Mouse (Mus musculus) heart, postnatal 10 days (tissue): ENCODE data around the gene Atxn1. TPM values are rescaled to one million over a fixed set of nuclear protein-coding genes. Genes with fewer than 3 reads are reported as not detected.

Experiments used
- DNase-seq, 2 experiments: peaks; one replicate each; pipeline ENCODE4 v3.0.0; 2021
- intact Hi-C: fragments of 180-260 bp; cut with DNase I; formaldehyde crosslinking; loops from one replicate; pipeline ENCODE4 v1.15.1; 2025
- total RNA-seq, 2 experiments: library from RNA; stranded (reverse); gene quantifications; 2 replicates each; pipeline ENCODE4 v1.2.3; 2021

Gene Atxn1
- total RNA-seq, 2 experiments from 2014 or later, result 40.6 to 49.1 TPM

DNA sequence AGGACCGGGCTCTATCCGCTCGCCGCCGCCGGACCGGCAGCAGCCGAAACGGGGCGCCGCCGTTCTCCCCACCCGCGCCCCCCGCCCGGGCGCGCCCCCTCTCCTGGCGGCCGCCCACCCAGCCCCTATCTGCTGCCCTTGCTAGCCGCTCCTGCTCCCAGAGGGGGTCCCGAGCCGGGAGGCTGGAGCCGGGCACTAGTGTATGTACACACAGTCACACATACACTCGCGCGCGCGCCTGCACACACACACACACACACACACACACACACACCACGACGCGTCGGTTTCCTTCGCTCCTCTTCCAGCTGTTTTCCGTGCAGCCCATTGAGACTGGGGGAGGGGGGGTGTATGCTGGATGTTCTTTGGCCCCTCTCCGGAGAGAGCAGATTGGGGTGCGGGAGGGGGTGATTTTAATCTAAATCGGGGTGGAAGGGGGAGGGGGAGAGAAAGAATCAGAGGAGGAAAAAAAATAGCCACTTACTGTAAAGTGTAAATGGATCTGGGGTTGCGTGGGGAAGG lies 416 bp downstream of the Atxn1 start:
- peak; percentile 68 to 78 for DNase-seq
- intact Hi-C loops, result loop anchor here (5.0 kb wide), 2 partner anchors 137 to 152 kb away; no protein-coding TSS in a partner anchor

GRCm38 (mm10) chr13:45963497-45964330 lies 1.1 kb downstream of the Atxn1 start:
- DNase-seq, result peak; percentile 85 to 89
- intact Hi-C loops, result loop anchor here (5.0 kb wide), 2 partner anchors 136 to 151 kb away; no protein-coding TSS in a partner anchor

DNA sequence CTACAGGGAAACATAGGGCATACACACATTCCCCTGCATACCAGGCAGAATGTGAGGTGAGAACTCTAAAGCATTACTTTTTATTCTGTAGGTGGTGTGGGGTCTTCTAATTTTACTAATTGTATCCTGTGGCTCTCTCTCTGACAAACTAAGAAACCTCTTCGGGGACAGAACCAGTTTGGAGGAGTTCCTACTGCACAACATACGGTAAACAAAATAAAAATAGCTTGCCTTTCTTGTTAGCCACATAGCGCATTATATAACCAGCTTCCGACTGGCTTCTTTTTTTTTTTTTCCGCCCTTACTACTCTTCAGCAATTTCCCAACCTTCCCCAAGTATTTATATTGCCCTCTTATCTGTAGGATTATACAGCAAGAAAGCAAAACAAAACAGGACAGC lies 2.0 kb downstream of the Atxn1 start:
- intact Hi-C loops, result loop anchor here (5.0 kb wide), 2 partner anchors 135 to 150 kb away; no protein-coding TSS in a partner anchor
- DNase-seq, result peak in 1 of 2 experiments; percentile 18

- DNase-seq, result peak; percentile 22 to 26
- intact Hi-C loops, result loop anchor here (5.0 kb wide), 2 partner anchors 135 to 150 kb away; no protein-coding TSS in a partner anchor
These were observed 2.8 kb downstream of the Atxn1 start for GRCm38 (mm10) chr13:45961871-45962630.

DNA sequence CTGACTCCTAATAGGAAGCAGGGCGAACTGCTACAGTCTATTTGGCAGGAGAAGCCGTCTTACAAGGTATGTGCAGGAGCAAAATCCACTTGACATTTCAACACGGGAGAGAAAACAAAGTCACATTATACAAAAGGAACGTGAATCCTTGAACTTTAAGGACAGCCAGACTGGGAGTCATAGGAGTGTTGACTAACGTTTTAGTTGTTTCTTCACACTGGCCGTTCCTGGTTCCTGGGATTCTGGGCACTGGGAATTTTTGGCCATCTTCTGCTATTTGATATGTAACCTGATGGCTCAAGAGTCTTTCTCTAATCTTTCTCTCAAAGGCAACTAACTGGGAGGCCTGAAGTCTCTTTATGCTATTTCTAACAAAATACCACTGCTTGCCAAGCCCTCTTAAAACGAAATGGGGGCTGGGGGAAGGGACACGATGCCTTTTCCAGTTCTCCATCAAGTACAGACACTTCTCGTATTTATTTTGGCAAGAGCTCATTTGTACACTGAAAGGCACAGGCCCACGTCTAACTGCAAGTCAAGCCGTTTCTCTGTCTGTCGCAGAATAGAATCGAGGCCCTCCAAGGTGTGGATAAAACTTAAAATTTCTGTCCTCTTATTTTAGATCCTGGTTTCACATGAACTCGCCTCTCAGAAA lies 4.4 kb downstream of the Atxn1 start:
- peak in 1 of 2 experiments; percentile 14 for DNase-seq
- intact Hi-C loops, result loop anchor here (5.0 kb wide), 2 partner anchors 133 to 148 kb away; no protein-coding TSS in a partner anchor

GRCm38 (mm10) chr13:45958306-45958705 lies 6.5 kb downstream of the Atxn1 start:
- intact Hi-C loops, result loop anchor here (5.0 kb wide), 1 partner anchor 36 kb away; no protein-coding TSS in a partner anchor
- DNase-seq, result no peak

DNA sequence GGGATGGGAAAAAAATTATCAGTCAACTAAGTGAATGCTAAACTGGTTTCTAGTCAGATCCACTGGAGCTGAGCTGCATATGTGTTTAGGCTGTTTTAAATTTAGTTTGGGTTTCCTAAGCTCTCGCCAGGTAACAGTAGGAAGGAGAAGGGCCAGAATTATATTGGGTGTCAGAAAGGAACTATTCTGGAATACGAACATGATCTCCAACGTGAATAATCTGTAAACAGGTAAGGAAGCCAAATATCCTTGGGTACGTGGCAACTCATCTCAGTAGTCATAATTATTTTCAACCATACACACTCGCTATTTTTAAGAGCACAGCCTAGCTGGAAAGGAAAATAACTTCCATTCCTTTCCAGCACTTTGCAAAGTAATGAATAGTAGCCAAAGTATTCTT lies 7.2 kb downstream of the Atxn1 start:
- intact Hi-C loops, result loop anchor here (5.0 kb wide), 1 partner anchor 35 kb away; no protein-coding TSS in a partner anchor
- no peak for DNase-seq

DNA sequence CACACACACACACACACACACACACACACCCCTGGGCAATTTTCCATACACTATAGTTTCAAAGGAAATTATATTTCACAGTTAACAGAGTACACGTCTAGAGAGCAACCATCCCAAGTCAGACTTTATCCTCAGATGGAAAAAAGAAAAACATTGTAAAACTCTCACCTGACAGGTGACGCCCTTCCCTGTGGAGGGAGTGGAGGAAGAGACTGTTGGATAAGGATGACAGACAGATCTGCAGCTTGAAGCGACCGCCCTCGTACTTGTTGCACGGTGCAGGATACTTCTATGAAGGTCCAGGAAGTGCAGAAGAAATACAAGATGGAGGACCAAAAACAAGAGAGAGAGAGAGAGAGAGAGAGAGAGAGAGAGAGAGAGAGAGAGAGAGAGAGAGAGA lies 8.5 kb downstream of the Atxn1 start:
- DNase-seq, result no peak
- intact Hi-C loops, result loop anchor here (5.0 kb wide), 1 partner anchor 34 kb away; no protein-coding TSS in a partner anchor

DNA sequence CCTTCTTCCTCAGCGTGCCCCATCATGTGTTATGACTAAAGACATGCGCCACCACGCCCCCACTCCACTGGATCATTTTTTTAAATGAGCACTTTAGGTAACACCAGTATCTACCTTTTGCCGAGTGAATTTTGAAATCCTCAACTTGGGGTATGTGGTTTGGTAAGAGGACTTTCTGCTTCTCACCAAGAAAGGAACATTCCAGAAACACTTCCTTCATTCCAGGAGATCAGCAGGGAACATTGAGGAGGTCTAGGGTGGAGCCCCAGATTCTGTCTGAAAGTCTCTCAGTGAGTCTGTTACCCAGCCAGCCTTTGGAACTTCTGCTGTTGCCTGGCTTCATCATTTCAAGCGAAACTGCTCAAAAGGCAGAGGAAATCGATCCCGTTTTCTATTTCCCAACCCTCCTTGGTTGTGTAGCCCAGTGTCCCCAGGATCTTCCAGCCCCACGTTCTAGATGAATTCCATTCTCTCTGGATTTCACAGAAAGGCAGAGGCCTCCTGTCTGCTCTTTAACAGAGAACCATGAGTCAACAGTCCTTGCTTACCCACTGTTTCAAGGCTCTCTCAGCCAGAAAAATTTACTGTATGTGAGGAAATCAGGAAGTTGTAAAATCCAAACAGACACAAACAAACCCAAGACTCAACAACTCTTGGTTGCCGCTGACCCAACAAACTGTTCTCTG lies 9.3 kb downstream of the Atxn1 start:
- no peak for DNase-seq
- intact Hi-C loops, result loop anchor here (5.0 kb wide), 1 partner anchor 33 kb away; no protein-coding TSS in a partner anchor

- intact Hi-C loops, result no loop called here
- no peak for DNase-seq
These were observed 11.7 kb downstream of the Atxn1 start for GRCm38 (mm10) chr13:45953098-45953497.

DNA sequence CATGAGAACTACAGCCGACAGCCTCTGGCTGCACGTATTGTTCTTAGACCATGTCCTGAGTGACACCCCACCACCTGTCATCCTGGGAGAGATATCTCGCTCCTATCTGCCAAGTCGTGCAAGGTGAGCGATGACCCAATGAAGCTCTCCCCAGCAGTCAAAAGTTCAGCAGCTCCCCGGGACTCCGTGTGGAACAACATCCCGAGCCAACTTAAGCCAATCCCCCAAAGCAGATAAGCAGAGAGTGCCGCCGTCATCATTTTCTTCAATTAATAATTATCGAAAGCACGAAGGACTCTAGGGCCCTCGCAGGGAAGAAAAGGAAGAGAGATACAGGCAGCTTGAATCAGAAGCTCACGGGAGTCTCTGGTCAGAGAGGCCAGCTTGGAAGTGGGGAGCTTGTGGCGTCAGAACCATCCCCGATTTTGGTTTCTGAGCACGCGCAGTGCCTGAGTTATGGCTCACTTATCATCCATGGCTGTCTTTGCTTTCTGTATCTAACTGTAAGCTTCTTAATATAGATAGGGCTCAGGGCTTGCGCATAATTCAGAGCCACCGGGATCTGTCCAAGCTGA lies 13.7 kb downstream of the Atxn1 start:
- intact Hi-C loops, result no loop called here
- no peak for DNase-seq

- intact Hi-C loops, result no loop called here
- DNase-seq, result no peak
These were observed 14.4 kb downstream of the Atxn1 start for GRCm38 (mm10) chr13:45950355-45950861.

GRCm38 (mm10) chr13:45946136-45946535 lies 18.7 kb downstream of the Atxn1 start:
- no peak for DNase-seq
- intact Hi-C loops, result no loop called here

DNA sequence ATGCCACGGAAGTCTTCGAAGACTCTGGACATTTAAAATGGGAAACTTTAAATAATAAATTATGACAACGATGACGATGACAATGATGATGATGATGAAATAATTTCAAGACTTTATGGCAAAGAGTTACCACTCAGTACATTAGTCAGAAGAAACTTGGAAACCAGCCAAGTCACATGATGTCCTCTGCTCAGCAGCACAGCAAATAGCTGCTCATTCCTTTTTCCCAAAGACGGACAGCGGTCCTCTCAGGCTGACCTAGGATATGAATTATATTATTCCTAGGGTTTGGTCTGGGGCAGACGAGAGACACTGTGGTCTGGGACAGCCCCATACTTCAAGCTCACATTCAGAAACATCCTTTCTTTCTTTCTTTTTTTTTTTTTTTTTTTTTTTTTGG lies 22.5 kb downstream of the Atxn1 start:
- intact Hi-C loops, result no loop called here
- DNase-seq, result peak in 1 of 2 experiments; percentile 30

GRCm38 (mm10) chr13:45940714-45941113 lies 24.1 kb downstream of the Atxn1 start:
- intact Hi-C loops, result no loop called here
- DNase-seq, result no peak

DNA sequence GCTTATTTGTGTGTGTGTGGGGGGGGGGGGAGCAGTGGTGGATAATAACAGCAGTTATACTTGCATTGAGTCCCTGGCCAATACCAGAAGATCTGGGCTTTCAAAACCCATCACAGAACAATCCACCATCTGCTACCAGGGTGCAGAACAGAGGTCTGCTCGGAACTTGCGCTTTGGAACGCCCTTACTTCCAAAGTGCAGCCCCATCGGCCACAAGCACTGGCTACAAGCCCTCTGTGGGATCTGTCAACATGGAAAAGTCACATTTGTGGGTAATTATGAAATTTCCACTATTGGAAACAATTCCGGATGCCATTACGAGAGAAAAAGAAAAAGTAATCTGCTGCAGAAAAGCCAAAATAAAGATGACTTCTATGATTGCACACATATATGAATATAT lies 25.2 kb downstream of the Atxn1 start:
- intact Hi-C loops, result no loop called here
- DNase-seq, result no peak

GRCm38 (mm10) chr13:45938083-45938482 lies 26.7 kb downstream of the Atxn1 start:
- intact Hi-C loops, result no loop called here
- no peak for DNase-seq

GRCm38 (mm10) chr13:45936765-45937164 lies 28.0 kb downstream of the Atxn1 start:
- intact Hi-C loops, result no loop called here
- no peak for DNase-seq

DNA sequence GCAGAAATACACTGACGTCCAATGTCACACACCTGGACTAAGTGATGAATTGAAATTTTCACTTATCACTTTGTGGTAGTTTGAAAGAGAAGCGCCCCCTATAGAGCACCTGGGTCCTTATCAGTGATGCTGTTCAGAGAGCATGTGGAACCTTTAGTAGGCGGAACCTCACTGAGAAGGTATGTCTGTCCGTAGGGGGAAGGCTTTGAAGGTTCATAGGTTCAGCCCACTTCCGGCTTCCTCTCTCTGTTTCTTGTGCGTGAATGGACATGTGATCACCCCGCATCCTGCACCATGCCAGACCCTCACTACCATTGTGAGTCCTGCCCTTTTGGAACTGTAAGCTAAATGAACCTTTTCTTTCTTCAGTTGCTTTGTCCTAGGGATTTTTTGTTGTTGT lies 29.0 kb downstream of the Atxn1 start:
- DNase-seq, result no peak
- intact Hi-C loops, result no loop called here
